Mouse (Mus musculus): ENCODE results near the gene Gpr34. TPM values are rescaled to one million over a fixed set of nuclear protein-coding genes. Genes with fewer than 3 reads are reported as not detected.

Gpr34 gene
- polyA plus RNA-seq, 1 experiment from 2014 or later = 4.6 TPM

DNA sequence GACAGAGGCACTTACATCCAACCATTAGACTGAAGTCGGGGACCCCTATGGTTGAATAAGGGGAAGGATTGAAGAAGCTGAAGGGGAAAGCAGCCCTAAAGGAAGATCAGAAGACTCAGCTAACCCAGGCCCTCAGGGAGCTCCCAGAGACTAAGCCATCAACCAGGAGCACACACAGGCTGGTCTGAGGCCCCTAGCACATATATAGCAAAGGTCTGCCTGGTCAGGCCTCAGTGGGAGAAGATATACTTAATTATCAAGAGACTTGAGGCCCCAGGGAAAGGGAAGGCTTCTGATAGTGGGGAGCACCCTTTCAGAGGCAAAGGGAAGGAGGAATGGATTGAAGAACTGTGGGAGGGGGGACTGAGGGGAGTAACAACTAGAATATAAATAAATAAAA, 54.7 kb downstream of the Gpr34 start:
- Histone ChIP-seq H3K27me3 (no peaks in the 10 kb centered on the region), H3K4me2 (no peak overlapping the region), H3K4me3 (no peak overlapping the region), H3K4me1 (replicated peaks) (no peaks in the 10 kb centered on the region), H3K9me3 (no peaks in the 10 kb centered on the region), H3K9ac (no peak overlapping the region), H3K27ac (no peak overlapping the region), H3K36me3 (no peaks in the 10 kb centered on the region)
- ATAC-seq (ENCODE audit: low FRiP score) = no peak
- WGBS = 91% methylated on average over 1 of the region's 1 CpGs

DNA sequence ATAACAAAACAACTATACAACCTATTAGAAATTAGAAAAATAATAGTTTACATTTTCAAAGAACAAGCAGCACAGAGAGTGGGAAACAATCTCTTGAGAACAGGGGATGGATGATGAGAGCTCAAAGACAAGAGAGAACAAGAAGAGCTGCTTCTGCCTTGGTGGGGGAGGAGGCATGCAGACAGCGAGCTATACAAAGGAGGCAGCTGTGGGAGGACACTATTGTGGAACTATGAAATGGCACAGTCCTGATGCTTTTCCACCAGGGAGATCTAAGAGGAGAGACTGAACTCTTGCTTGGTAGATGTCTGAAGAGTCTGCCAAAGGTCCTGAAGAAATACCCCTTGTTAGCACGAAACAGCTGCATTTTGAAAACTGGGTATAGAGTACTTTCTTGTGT, 56.5 kb downstream of the Gpr34 start:
- Histone ChIP-seq H3K9ac (no peak overlapping the region), H3K4me1 (replicated peaks) (no peaks in the 10 kb centered on the region), H3K4me2 (no peak overlapping the region), H3K27me3 (no peaks in the 10 kb centered on the region), H3K36me3 (no peaks in the 10 kb centered on the region), H3K4me3 (no peak overlapping the region), H3K27ac (no peak overlapping the region; the same call in 1 of the 2 replicates), H3K9me3 (no peaks in the 10 kb centered on the region)
- no peak for ATAC-seq (ENCODE audit: low FRiP score)
- WGBS = 41% methylated on average over 2 of the region's 2 CpGs

Small RNAs within 50 kb of the gene (microRNA-seq; reads per million reads assigned to microRNA genes)
- gene Gm25246 = not detected

Other genes with a start within 250 kb of the Gpr34 start
- gene Nyx, start 166.0 kb upstream of the Gpr34 start, polyA plus RNA-seq (2015; fragmentation: Nextera tagmentation; extraction: Ambion mirVana) = 0.18 and 0.22 TPM in 2 replicates
- gene Gpr82, start 29.3 kb downstream of the Gpr34 start, polyA plus RNA-seq (2015; fragmentation: Nextera tagmentation; extraction: Ambion mirVana) = 0.65 and 0.79 TPM in 2 replicates
- 45.9 and 50.1 TPM in 2 replicates for gene Cask, start 219.3 kb downstream of the Gpr34 start, polyA plus RNA-seq (2015; fragmentation: Nextera tagmentation; extraction: Ambion mirVana)

All from hindbrain, embryonic 13.5 days (tissue).